Mouse (Mus musculus): ENCODE data around the gene Ifna12.
"Not testable (repeated sequence)": the region's sequence is repeated elsewhere in the genome, so short reads cannot be mapped to it uniquely, and the experiment has no call there.

Ifna12 gene

GRCm38 (mm10) chr4:88603276-88603675 is at the start of gene Ifna12:
Ifna12 (minus strand) TSS chr4:88603376.
- DNase-seq (ENCODE audit: low spot score in 2 of 2) = no peak

- DNase-seq (ENCODE audit: low spot score in 2 of 2) = no peak
Measured at GRCm38 (mm10) chr4:88644359-88644758, 41.2 kb upstream of the Ifna12 start, which contains the start of gene Ifna13. Ifna13 (minus strand) TSS chr4:88644459.

DNA sequence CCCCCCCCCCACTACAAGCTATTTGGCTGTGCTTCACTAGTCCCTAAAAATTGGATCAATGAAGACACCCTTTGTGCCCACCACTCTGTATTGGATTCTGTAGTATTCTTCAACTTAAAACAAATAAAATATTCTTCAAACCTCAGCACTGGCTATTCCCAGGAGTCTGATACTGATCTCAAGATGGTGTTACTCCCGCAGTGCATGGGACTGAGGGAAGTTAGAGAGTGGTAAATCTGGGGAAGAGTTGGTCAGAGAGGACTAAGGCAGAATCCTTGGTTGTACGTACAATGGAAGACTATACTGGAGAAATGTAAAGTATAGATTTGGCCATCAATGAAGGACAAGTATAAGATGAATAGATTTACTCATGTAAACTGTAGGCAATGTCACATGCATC is 39.4 kb upstream of the Ifna12 start:
- no peak for DNase-seq (ENCODE audit: low spot score in 2 of 2)

DNA sequence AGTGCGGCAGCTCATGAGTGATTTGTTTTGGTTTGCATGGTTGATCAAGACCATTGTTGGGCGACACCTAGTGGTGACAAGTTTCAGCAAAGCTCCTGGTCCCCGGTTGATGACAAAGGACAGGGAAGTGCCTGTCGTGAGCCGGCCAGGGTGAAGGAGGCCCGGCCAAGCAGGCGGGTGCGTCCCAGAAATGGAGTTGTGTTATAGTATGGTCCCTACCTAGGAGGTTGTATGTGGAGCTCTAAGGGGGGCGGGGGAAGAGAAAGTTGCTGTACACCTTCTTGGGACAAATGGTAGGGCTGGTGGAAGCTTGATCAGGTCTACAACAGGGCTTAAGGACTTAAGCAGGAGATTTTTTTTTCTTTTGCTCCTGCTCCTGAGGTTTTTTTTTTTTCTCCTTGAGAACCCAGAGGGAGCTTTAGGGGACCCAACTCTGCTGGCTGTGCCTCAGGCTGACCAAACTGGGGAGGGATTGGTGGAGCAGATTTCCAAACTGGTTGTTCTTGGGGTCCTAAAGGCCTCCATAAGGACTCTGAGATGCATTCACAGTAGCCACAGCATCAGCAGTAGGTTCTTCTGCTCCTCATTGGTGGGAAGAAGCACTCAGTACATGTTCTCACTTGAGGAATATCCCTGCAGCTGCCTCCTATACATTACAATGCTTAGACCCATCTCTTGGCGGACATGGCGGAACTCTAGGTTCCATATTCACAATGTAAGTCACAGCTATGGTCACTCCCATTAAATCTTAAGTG is 38.1 kb upstream of the Ifna12 start:
- DNase-seq (ENCODE audit: low spot score in 2 of 2) = peak; percentile 72 to 89

DNA sequence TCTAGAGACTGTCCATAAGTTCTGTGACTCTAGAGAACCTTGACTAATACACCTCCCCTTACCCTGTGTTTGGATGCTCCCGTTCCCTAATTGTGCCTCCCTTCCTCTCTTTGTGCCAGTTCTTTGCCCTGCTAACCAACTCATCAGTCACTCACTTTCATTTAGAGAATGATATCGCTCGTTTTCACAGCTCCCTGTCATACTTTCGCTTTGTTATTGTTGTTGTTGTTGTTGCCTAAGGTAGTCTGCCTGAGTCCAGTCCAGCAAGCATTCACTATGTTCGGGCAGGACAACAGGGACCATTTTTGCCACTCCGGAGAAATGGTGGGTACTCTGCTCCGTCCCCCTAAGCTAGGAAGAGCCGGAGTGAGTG is 37.5 kb upstream of the Ifna12 start:
- no peak for DNase-seq (ENCODE audit: low spot score in 2 of 2)

- no peak for DNase-seq (ENCODE audit: low spot score in 2 of 2)
Measured at GRCm38 (mm10) chr4:88634311-88634710, 31.1 kb upstream of the Ifna12 start, which contains the start of gene C87499. C87499 (minus strand) TSS chr4:88634411.

GRCm38 (mm10) chr4:88592285-88592684 is 10.9 kb downstream of the Ifna12 start, which contains the start of gene Ifna9:
Ifna9 (minus strand) TSS chr4:88592385.
- no peak for DNase-seq (ENCODE audit: low spot score in 2 of 2)

DNA sequence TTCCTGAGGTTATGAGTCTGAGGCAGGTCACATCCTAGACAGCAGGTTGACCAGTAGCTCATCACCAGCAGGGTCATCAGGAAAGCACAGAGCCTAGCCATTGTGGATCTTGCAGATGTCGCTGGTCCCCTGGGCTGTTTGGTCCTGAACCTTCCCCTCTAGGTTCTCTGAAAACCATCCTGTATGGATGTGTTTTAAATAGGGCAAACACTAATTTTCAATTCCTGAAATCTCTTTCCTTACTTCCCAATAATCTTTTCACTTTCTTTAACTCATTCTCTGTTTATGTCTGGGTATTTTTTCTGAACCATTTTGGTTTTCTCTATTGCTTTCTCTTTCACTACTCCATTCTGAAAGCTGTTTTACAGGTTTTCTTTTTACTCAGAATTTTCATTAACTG is 31.5 kb downstream of the Ifna12 start, which contains the start of gene Ifna14:
Gene Ifna14 (minus strand): TSS at position 101 of the 400 bp plus-strand sequence.
- no peak for DNase-seq (ENCODE audit: low spot score in 2 of 2)

DNA sequence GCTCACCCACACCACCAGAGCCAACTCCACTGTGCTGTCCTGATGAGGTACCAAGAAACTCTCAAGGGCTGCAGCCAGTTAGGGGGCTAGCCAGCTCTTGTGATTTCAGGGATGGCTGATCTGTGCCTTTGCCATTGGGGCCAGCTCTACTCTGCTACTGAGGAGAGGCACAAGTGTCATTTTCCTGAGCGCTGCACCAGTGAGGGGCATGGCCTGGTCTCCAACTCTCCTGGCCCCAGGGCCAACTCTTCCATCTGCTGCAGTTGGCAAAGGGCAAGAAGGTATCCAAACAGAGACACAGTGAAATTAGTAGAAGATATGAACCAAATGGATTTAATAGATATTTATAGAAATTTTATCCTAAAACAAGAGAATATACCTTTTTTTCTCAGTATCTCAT is 41.4 kb downstream of the Ifna12 start:
- no peak for DNase-seq (ENCODE audit: low spot score in 2 of 2)

GRCm38 (mm10) chr4:88558145-88558544 is 45.0 kb downstream of the Ifna12 start, which contains the start of gene Ifna15:
Ifna15 (minus strand) TSS chr4:88558245.
- DNase-seq (ENCODE audit: low spot score in 2 of 2) = not testable (repeated sequence)

All from heart, adult 9 months (tissue).